Mouse (Mus musculus) forebrain, embryonic 14.5 days (tissue): ENCODE data around the gene Lama1. TPM values are rescaled to one million over a fixed set of nuclear protein-coding genes. Genes with fewer than 3 reads are reported as not detected.
A peak's percentile ranks its signal among the peaks of the same experiment; 100 is the strongest.

Experiments used
- ATAC-seq: fragments of 200-750 bp; cut with Nextera tagmentation; 2 replicates; pipeline ENCODE4 v1.8.0; 2017; ENCODE audit warnings: mild to moderate bottlenecking, moderate library complexity
- DNase-seq: peaks from one replicate; pipeline ENCODE4 v3.0.0-alpha.2; 2015; ENCODE audit warnings: low spot score
- H3K27ac ChIP-seq: fragments of 300-500 bp; sonication (generic); 2 replicates; pipeline ENCODE4 v1.5.1; 2014; ENCODE audit warnings: low read depth, mild to moderate bottlenecking, control low read depth, low read length, moderate library complexity
- H3K27me3 ChIP-seq: fragments of 300-500 bp; sonication (generic); replicated peaks from 2 replicates; pipeline ENCODE4 v1.6.1; 2014; ENCODE audit warnings: low read length, control low read depth, mixed read lengths; ENCODE audit not compliant: control insufficient read depth, insufficient read depth
- H3K36me3 ChIP-seq: fragments of 300-500 bp; sonication (generic); 2 replicates; pipeline ENCODE4 v1.6.1; 2014; ENCODE audit warnings: low read length, control low read depth; ENCODE audit not compliant: control insufficient read depth, insufficient read depth
- H3K4me1 ChIP-seq: fragments of 300-500 bp; sonication (generic); 2 replicates; pipeline ENCODE4 v1.6.1; 2014; ENCODE audit warnings: antibody characterized with exemption, low read length, control low read depth; ENCODE audit not compliant: control insufficient read depth, insufficient read depth
- H3K4me2 ChIP-seq: fragments of 300-500 bp; sonication (generic); 2 replicates; pipeline ENCODE4 v1.6.1; 2014; ENCODE audit warnings: mild to moderate bottlenecking, control low read depth, low read length
- H3K4me3 ChIP-seq: fragments of 300-500 bp; sonication (generic); 2 replicates; pipeline ENCODE4 v1.5.1; 2014; ENCODE audit warnings: low read depth, low read length, control low read depth
- H3K9ac ChIP-seq: fragments of 300-500 bp; sonication (generic); 2 replicates; pipeline ENCODE4 v1.6.1; 2014; ENCODE audit warnings: mild to moderate bottlenecking, low read length, control low read depth, moderate library complexity
- H3K9me3 ChIP-seq: fragments of 300-500 bp; sonication (generic); replicated peaks from 2 replicates; pipeline ENCODE4 v1.6.1; 2016; ENCODE audit warnings: low read length, control low read depth, mixed read lengths; ENCODE audit not compliant: control insufficient read depth
- WGBS: fragments of 180-500 bp; shearing (Covaris S2); extraction: QIAGEN DNeasy Blood & Tissue Kit; methylation state at CpG from one replicate; pipeline ENCODE4 v1.1.7; 2014; 5-methylcytosine and 5-hydroxymethylcytosine counted together
- polyA plus RNA-seq: library from polyadenylated mRNA; unstranded; fragments of >200 nt; fragmentation: Nextera tagmentation; extraction: Ambion mirVana; gene quantifications from 2 replicates; pipeline ENCODE4 v1.2.1, GENCODE M21; 2014

Gene Lama1
- 5.4 and 6.6 TPM in 2 replicates for polyA plus RNA-seq

GRCm38 (mm10) chr17:67696694-67697386, at the start of gene Lama1:
Lama1 (plus strand) TSS chr17:67697259.
- peak within 1 kb of the TSS; percentile 65 for H3K27ac ChIP-seq
- WGBS: 2% methylated on average over 29 of the region's 32 CpGs

DNA sequence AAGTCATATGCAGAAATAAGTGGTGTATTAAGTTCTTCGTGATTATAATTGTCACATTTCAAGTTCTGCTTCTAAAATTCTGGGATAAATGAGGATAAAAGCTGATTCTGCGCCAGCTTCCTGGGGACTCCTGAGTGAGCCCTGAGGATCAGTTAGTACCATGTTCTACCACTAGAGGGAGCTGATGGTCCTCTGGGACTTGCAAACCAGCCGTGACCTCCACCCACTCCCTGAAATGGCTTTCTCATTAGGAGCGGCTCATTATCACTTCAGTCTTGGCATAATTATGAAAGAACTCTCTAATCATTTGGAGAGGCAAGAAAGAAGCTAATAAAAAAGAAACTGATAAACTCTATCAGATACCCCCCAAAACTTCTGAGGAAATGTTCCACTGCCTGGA, 45.6 kb upstream of the Lama1 start:
- Histone ChIP-seq H3K27me3 (no peaks in the 10 kb centered on the region), H3K9me3 (no peaks in the 10 kb centered on the region), H3K4me2 (no peak overlapping the region), H3K9ac (no peak overlapping the region), H3K4me1 (no peaks in the 10 kb centered on the region), H3K36me3 (no peaks in the 10 kb centered on the region), H3K27ac (no peak overlapping the region), H3K4me3 (no peak overlapping the region)
- peak; percentile 69 for ATAC-seq
- peak; percentile 89 for DNase-seq
- WGBS: 10% methylated on average over 4 of the region's 4 CpGs

More at GRCm38 (mm10) chr17:67696694-67697386, at the start of gene Lama1:
- peak within 1 kb of the TSS; percentile 77 for H3K9ac ChIP-seq
- H3K4me3 ChIP-seq: peak within 1 kb of the TSS; percentile 81
- peak within 1 kb of the TSS; percentile 96 for H3K4me2 ChIP-seq
- no peaks in the 10 kb centered on the region for H3K27me3 ChIP-seq
- no peaks in the 10 kb centered on the region for H3K9me3 ChIP-seq
- H3K36me3 ChIP-seq: no peaks in the 10 kb centered on the region
- peaks cover 12% of the 10 kb centered on the region for H3K4me1 ChIP-seq
- ATAC-seq (peak; percentile 91), DNase-seq (peak; percentile 80)

DNA sequence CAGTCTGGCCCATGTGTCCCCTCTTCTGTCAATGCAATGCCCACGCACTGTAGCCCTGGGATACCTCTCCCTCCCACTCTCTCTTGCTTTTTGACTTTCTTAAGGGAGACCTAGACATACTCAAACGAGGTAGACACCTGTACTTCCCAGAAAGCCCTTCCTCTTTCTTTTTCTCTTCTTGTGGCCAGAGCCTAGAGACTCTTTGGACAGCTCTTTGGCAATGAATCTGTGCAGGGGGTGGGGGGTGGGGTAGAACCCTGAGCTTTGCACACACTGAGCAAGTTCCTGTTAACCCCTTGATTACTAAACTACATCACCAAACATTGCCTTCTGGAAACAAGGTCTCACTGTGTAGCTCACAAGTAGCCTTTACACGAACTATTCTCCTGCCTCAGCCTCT, 32.8 kb upstream of the Lama1 start:
- no peak for ATAC-seq
- H3K27me3 ChIP-seq: no peaks in the 10 kb centered on the region
- no peak for DNase-seq
- H3K4me1 ChIP-seq: no peaks in the 10 kb centered on the region
- H3K9ac ChIP-seq: no peak overlapping the region
- no peaks in the 10 kb centered on the region for H3K36me3 ChIP-seq
- no peak overlapping the region for H3K4me3 ChIP-seq
- H3K4me2 ChIP-seq: no peak overlapping the region
- no peak overlapping the region for H3K27ac ChIP-seq
- 73% methylated on average over 3 of the region's 3 CpGs for WGBS
- no peaks in the 10 kb centered on the region for H3K9me3 ChIP-seq

- ATAC-seq: no peak
- no peaks in the 10 kb centered on the region for H3K4me1 ChIP-seq
- DNase-seq: no peak
- H3K27ac ChIP-seq: no peak overlapping the region
- H3K27me3 ChIP-seq: no peaks in the 10 kb centered on the region
- no peak overlapping the region for H3K9ac ChIP-seq
- H3K4me2 ChIP-seq: no peak overlapping the region
- H3K36me3 ChIP-seq: no peaks in the 10 kb centered on the region
- WGBS: 74% methylated on average over 5 of the region's 5 CpGs
- no peak overlapping the region for H3K4me3 ChIP-seq
- no peaks in the 10 kb centered on the region for H3K9me3 ChIP-seq
These were observed 30.1 kb upstream of the Lama1 start for GRCm38 (mm10) chr17:67666981-67667380.

GRCm38 (mm10) chr17:67667981-67668380, 29.1 kb upstream of the Lama1 start:
- no peaks in the 10 kb centered on the region for H3K36me3 ChIP-seq
- no peak overlapping the region for H3K9ac ChIP-seq
- peak; percentile 87 for DNase-seq
- no peaks in the 10 kb centered on the region for H3K9me3 ChIP-seq
- H3K4me1 ChIP-seq: no peaks in the 10 kb centered on the region
- no peak overlapping the region for H3K4me2 ChIP-seq
- H3K27me3 ChIP-seq: no peaks in the 10 kb centered on the region
- ATAC-seq: peak; percentile 72
- no peak overlapping the region for H3K27ac ChIP-seq
- no peak overlapping the region for H3K4me3 ChIP-seq
- 16% methylated on average over 3 of the region's 3 CpGs for WGBS

DNA sequence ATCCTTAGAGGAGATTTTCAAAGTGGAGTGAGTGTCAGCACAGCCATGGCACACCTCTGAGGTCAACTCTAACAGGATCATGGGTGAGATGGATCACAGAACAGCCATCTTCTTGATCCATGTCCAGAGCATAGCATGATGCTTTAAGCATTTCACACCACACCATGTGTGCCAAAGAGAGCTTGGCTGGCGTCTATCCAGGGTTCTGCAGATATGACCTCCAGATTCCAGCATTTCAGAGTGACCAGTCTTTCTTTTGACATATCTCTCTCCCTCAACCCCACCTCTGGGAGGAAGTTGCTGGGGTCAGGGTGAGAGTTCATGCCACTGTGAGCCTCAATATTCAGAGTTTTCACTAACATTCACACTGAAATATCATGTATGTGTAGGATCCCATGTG, 18.5 kb upstream of the Lama1 start:
- H3K36me3 ChIP-seq: no peaks in the 10 kb centered on the region
- no peak overlapping the region for H3K27ac ChIP-seq
- WGBS: 90% methylated on average over 1 of the region's 1 CpGs
- DNase-seq: no peak
- no peaks in the 10 kb centered on the region for H3K9me3 ChIP-seq
- H3K4me3 ChIP-seq: no peak overlapping the region
- no peaks in the 10 kb centered on the region for H3K27me3 ChIP-seq
- no peak overlapping the region for H3K9ac ChIP-seq
- no peaks in the 10 kb centered on the region for H3K4me1 ChIP-seq
- H3K4me2 ChIP-seq: no peak overlapping the region
- ATAC-seq: no peak

GRCm38 (mm10) chr17:67681084-67681483, 16.0 kb upstream of the Lama1 start:
- H3K27me3 ChIP-seq: no peaks in the 10 kb centered on the region
- H3K4me1 ChIP-seq: no peaks in the 10 kb centered on the region
- no peak overlapping the region for H3K9ac ChIP-seq
- DNase-seq (no peak), ATAC-seq (no peak)
- no peaks in the 10 kb centered on the region for H3K36me3 ChIP-seq
- no peak overlapping the region for H3K27ac ChIP-seq
- H3K4me2 ChIP-seq: no peak overlapping the region
- no peak overlapping the region for H3K4me3 ChIP-seq
- 80% methylated on average over 6 of the region's 6 CpGs for WGBS
- no peaks in the 10 kb centered on the region for H3K9me3 ChIP-seq

DNA sequence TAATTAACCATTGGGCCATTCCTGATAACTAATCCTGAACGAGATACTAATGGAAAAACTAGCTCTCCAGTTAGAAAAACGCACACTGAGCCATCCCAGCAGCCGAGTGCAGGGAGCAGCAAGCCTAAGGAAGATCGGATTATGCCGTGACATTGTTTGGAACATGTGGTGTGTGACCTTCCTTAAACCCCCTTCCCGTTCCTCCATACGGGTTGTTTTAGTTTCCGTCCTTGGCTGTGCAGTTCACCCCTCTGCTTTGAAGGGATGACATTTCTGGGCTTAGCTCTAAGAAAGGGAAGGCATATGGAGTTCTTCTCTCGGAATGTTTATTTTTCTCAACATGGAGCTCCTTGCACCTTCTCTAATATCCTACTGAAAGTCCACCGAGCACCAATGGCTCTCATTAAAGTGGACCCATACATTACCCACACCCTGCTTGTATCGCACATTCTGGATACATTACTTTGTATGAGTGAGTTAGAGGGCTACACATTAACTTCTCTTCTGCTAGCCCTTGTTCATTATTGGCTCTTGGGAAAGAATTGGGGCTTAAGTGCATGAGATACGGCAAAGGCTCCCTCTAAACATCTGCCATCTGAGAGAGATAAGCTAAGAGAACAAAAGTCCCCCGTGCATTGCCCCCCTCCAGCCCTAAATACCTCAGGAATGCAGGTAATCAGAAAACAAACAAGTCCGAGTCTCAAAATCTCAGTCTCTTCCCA, 11.9 kb upstream of the Lama1 start:
- no peak overlapping the region for H3K27ac ChIP-seq
- 65% methylated on average over 14 of the region's 14 CpGs for WGBS
- DNase-seq: no peak

DNA sequence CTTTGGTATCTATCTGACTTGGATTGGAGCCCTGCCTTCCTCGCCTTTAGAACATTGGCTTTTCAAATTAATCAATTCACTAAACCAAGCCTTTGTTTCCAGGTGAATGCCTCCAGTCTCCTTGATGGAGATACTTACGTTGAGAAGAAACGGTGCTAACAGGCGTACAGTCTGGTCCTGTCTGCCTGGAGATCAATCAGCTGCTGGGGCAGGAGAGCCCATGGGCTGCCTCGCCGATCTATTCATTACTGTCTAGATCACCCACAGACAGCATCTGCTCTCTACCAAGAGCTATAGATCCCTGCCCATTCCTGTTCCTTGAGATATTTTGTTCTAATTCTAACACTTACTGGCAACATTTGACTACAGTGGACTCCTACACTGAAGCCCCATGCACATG, 9.6 kb upstream of the Lama1 start:
- Histone ChIP-seq H3K27ac (no peak overlapping the region), H3K4me1 (no peaks in the 10 kb centered on the region), H3K27me3 (no peaks in the 10 kb centered on the region), H3K4me3 (no peak overlapping the region), H3K4me2 (no peak overlapping the region), H3K9ac (no peak overlapping the region), H3K36me3 (no peaks in the 10 kb centered on the region), H3K9me3 (no peaks in the 10 kb centered on the region)
- DNase-seq: no peak
- ATAC-seq: no peak
- 40% methylated on average over 6 of the region's 6 CpGs for WGBS

More for the DNA sequence above, 11.9 kb upstream of the Lama1 start:
- Histone ChIP-seq H3K27me3 (no peaks in the 10 kb centered on the region), H3K36me3 (no peaks in the 10 kb centered on the region), H3K9me3 (no peaks in the 10 kb centered on the region), H3K9ac (no peak overlapping the region), H3K4me3 (no peak overlapping the region), H3K4me2 (no peak overlapping the region), H3K4me1 (no peaks in the 10 kb centered on the region)
- ATAC-seq: no peak
